15 mouse cellular contexts compared by ENCODE assay signal in the genomic region with DNA sequence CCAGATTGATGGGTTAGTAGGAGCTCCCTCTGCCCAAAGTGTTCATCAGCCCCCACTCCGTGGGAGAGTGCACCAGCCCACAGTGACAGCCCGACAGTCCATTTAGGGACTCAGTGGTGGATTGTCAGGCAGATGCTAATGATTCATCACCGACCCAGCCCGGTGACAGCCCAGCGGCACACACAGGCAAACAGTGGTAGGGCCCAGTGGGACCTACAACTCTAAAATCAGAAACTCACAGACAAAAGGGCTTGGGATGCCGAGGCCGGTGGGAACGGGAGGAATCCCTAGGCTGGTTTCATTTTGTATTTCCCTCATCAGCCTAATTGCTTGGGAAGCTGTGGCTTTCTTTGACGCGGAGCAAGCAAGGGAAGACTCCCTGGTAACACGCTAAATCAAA.
DNase-seq lines count a peak whose midpoint lies in the region; ATAC-seq and TF ChIP-seq lines count a peak whose summit lies in the region.
"Had no signal": no experiment of that assay in that cellular context is flagged by ENCODE, and none has a peak within 500 bp of the region (broad histone marks: within the 10 kb centered on the region; RNA-seq: fewer than 3 reads in every experiment).

No protein-coding gene starts in this region.

- H3K36me3 ChIP-seq in forebrain, embryonic 13.5 days (ENCODE audit: poor library complexity, severe bottlenecking), result no peaks in the 10 kb centered on the region
- no peaks in the 10 kb centered on the region for H3K36me3 ChIP-seq in hindbrain, embryonic 15.5 days
- no peaks in the 10 kb centered on the region for H3K36me3 ChIP-seq in neural tube, embryonic 14.5 days (ENCODE audit: control insufficient read depth, insufficient read depth, low read length)
- no peaks in the 10 kb centered on the region for H3K36me3 ChIP-seq in liver, embryonic 12.5 days
- H3K36me3 ChIP-seq in kidney, embryonic 14.5 days (ENCODE audit: control insufficient read depth, insufficient read depth, low read length), result no peaks in the 10 kb centered on the region
- H3K36me3 ChIP-seq: embryonic facial prominence, embryonic 15.5 days; limb, embryonic 15.5 days had no signal

- intact Hi-C loops in left cerebral cortex, adult 2 months (cut with DNase I), result loop anchor here (5.0 kb wide), 1 partner anchor 154 kb away; no protein-coding TSS in a partner anchor
- intact Hi-C loops in left cerebral cortex, postnatal 10 days (cut with DNase I), result loop anchor here (5.0 kb wide), 1 partner anchor 81 kb away; the partner anchor contains the start of gene Prdm16
- intact Hi-C loops in heart, postnatal 36 days (cut with DNase I), result no loop called here

- H3K4me2 ChIP-seq in forebrain, embryonic 13.5 days, result peak overlapping the region; percentile 52
- H3K4me2 ChIP-seq in hindbrain, embryonic 15.5 days, result peak overlapping the region; percentile 22
- H3K4me2 ChIP-seq in neural tube, embryonic 14.5 days (ENCODE audit: low read depth, low read length), result 0 out of 2 replicates have a peak overlapping the region, but pooled peaks have one; percentile 0
- no peak overlapping the region for H3K4me2 ChIP-seq in liver, embryonic 12.5 days
- H3K4me2 ChIP-seq in kidney, embryonic 14.5 days (replicated peaks; ENCODE audit: low read depth, low read length), result no peak overlapping the region
- H3K4me2 ChIP-seq: embryonic facial prominence, embryonic 15.5 days; limb, embryonic 15.5 days; lung, embryonic 14.5 days had no signal

- H3K4me3 ChIP-seq in left cerebral cortex, adult 2 months, result no peak overlapping the region
- peak overlapping the region; percentile 8; the same call in 1 of the 2 replicates for H3K4me3 ChIP-seq in forebrain, embryonic 13.5 days
- H3K4me3 ChIP-seq in hindbrain, embryonic 15.5 days, result no peak overlapping the region
- H3K4me3 ChIP-seq in neural tube, embryonic 14.5 days (ENCODE audit: low read depth, low read length), result no peak overlapping the region
- H3K4me3 ChIP-seq in liver, embryonic 12.5 days, result no peak overlapping the region
- H3K4me3 ChIP-seq in kidney, embryonic 14.5 days (ENCODE audit: low read length), result no peak overlapping the region
- H3K4me3 ChIP-seq: embryonic facial prominence, embryonic 15.5 days; limb, embryonic 15.5 days; megakaryocyte, embryonic 14.5 days had no signal

- no peaks in the 10 kb centered on the region for H3K9me3 ChIP-seq in forebrain, embryonic 13.5 days (replicated peaks)
- H3K9me3 ChIP-seq in hindbrain, embryonic 15.5 days, result no peaks in the 10 kb centered on the region
- H3K9me3 ChIP-seq in neural tube, embryonic 14.5 days (ENCODE audit: control insufficient read depth, low read length), result no peaks in the 10 kb centered on the region
- no peaks in the 10 kb centered on the region for H3K9me3 ChIP-seq in liver, embryonic 12.5 days (replicated peaks)
- H3K9me3 ChIP-seq in kidney, embryonic 14.5 days (ENCODE audit: control insufficient read depth, low read length), result no peaks in the 10 kb centered on the region
- H3K9me3 ChIP-seq: embryonic facial prominence, embryonic 15.5 days; limb, embryonic 15.5 days; megakaryocyte, embryonic 14.5 days had no signal

- H3K27ac ChIP-seq in left cerebral cortex, adult 2 months, result peak overlapping the region; percentile 15; the same call in 1 of the 2 replicates
- peak overlapping the region; percentile 36 for H3K27ac ChIP-seq in forebrain, embryonic 13.5 days
- no peak overlapping the region for H3K27ac ChIP-seq in hindbrain, embryonic 15.5 days (replicated peaks)
- H3K27ac ChIP-seq in neural tube, embryonic 14.5 days (ENCODE audit: low read depth, low read length), result no peak overlapping the region
- H3K27ac ChIP-seq in liver, embryonic 12.5 days, result no peak overlapping the region
- H3K27ac ChIP-seq in kidney, embryonic 14.5 days (ENCODE audit: low read depth, low read length), result no peak overlapping the region
- H3K27ac ChIP-seq: embryonic facial prominence, embryonic 15.5 days; limb, embryonic 15.5 days had no signal

- ATAC-seq in forebrain, embryonic 13.5 days, result peak; percentile 64
- ATAC-seq in hindbrain, embryonic 15.5 days (ENCODE audit: low FRiP score, low read depth), result peak; percentile 57; the same call in 1 of the 2 replicates
- no peak for ATAC-seq in neural tube, embryonic 14.5 days (ENCODE audit: low read depth)
- no peak for ATAC-seq in liver, embryonic 12.5 days
- no peak for ATAC-seq in kidney, embryonic 14.5 days (ENCODE audit: low FRiP score, low TSS enrichment)
- ATAC-seq: intestine, postnatal 0 days had no signal

- TF ChIP-seq CTCF in left cerebral cortex, adult 2 months (IDR thresholded peaks at IDR 0.05), result no peak; the same call in 1 of the 2 replicates

- peaks cover 74% of the 10 kb centered on the region for H3K4me1 ChIP-seq in forebrain, embryonic 13.5 days
- peaks cover 26% of the 10 kb centered on the region for H3K4me1 ChIP-seq in hindbrain, embryonic 15.5 days (replicated peaks)
- H3K4me1 ChIP-seq in neural tube, embryonic 14.5 days (ENCODE audit: control insufficient read depth, insufficient read depth, low read length), result peaks cover 16% of the 10 kb centered on the region; the same call in 1 of the 2 replicates
- peaks cover 7% of the 10 kb centered on the region; the same call in 1 of the 2 replicates for H3K4me1 ChIP-seq in liver, embryonic 12.5 days
- H3K4me1 ChIP-seq in kidney, embryonic 14.5 days (ENCODE audit: control insufficient read depth, insufficient read depth, low read length), result peaks cover 10% of the 10 kb centered on the region; the same call in 1 of the 2 replicates
- H3K4me1 ChIP-seq: embryonic facial prominence, embryonic 15.5 days had no signal

- peak in 1 of 2 experiments; percentile 26 for DNase-seq in left cerebral cortex, adult 2 months (ENCODE audit: extremely low spot score in 1 of 2, low spot score in 2 of 2)
- DNase-seq in left cerebral cortex, postnatal 10 days (ENCODE audit: extremely low spot score in 1 of 2, low spot score in 2 of 2), result no peak
- no peak for DNase-seq in heart, postnatal 36 days
- DNase-seq: cerebellum, postnatal 36 days; kidney, postnatal 14 days; lung, embryonic 14.5 days had no signal

- peak overlapping the region; percentile 51; the same call in 1 of the 2 replicates for H3K9ac ChIP-seq in forebrain, embryonic 13.5 days
- H3K9ac ChIP-seq in hindbrain, embryonic 15.5 days, result no peak overlapping the region
- H3K9ac ChIP-seq in neural tube, embryonic 14.5 days (replicated peaks; ENCODE audit: low read depth, low read length), result no peak overlapping the region
- H3K9ac ChIP-seq in liver, embryonic 12.5 days, result no peak overlapping the region
- H3K9ac ChIP-seq in kidney, embryonic 14.5 days (ENCODE audit: low read depth, low read length), result no peak overlapping the region
- H3K9ac ChIP-seq: embryonic facial prominence, embryonic 15.5 days; limb, embryonic 15.5 days; lung, embryonic 14.5 days had no signal

- WGBS in forebrain, embryonic 13.5 days, result 9% methylated on average over 11 of the region's 11 CpGs
- WGBS in hindbrain, embryonic 15.5 days, result 17% methylated on average over 11 of the region's 11 CpGs
- 20% methylated on average over 11 of the region's 11 CpGs for WGBS in neural tube, embryonic 14.5 days
- 72% methylated on average over 11 of the region's 11 CpGs for WGBS in liver, embryonic 12.5 days (ENCODE audit: insufficient replicate concordance)
- 54% methylated on average over 11 of the region's 11 CpGs for WGBS in kidney, embryonic 14.5 days

- 0 out of 2 replicates have a peak, but pooled peaks cover 6% of the 10 kb centered on the region for H3K27me3 ChIP-seq in forebrain, embryonic 13.5 days
- H3K27me3 ChIP-seq in hindbrain, embryonic 15.5 days, result peaks cover 13% of the 10 kb centered on the region
- H3K27me3 ChIP-seq in neural tube, embryonic 14.5 days (ENCODE audit: control insufficient read depth, insufficient read depth, low read length), result no peaks in the 10 kb centered on the region
- peaks cover 33% of the 10 kb centered on the region for H3K27me3 ChIP-seq in liver, embryonic 12.5 days (replicated peaks)
- peaks cover 67% of the 10 kb centered on the region for H3K27me3 ChIP-seq in kidney, embryonic 14.5 days (ENCODE audit: control insufficient read depth, insufficient read depth, low read length)

Comparison
In these comparisons a context has a peak if more than half of its experiments do, and no peak if none do; other contexts are left out.
1. H3K27ac ChIP-seq: peak in left cerebral cortex, adult 2 months (single experiment) and forebrain, embryonic 13.5 days (single experiment); none in hindbrain, embryonic 15.5 days (single experiment), neural tube, embryonic 14.5 days (single experiment), liver, embryonic 12.5 days (single experiment) and kidney, embryonic 14.5 days (single experiment).
2. ATAC-seq: peak in forebrain, embryonic 13.5 days (single experiment) and hindbrain, embryonic 15.5 days (single experiment); none in neural tube, embryonic 14.5 days (single experiment), liver, embryonic 12.5 days (single experiment) and kidney, embryonic 14.5 days (single experiment).
3. H3K4me2 ChIP-seq: peak in forebrain, embryonic 13.5 days (single experiment), hindbrain, embryonic 15.5 days (single experiment) and neural tube, embryonic 14.5 days (single experiment); none in liver, embryonic 12.5 days (single experiment) and kidney, embryonic 14.5 days (single experiment).